Comparison of ENCODE assay signal across 10 mouse cellular contexts in genomic region chr1:182254618-182255017, GRCm38 (mm10). TPM values are rescaled to one million over a fixed set of nuclear protein-coding genes. Genes with fewer than 3 reads are reported as not detected.
A peak's percentile ranks its signal among the peaks of the same experiment; 100 is the strongest.
DNase-seq lines count a peak whose midpoint lies in the region; ATAC-seq lines count a peak whose summit lies in the region.
"Had no signal": no experiment of that assay in that cellular context is flagged by ENCODE, and none has a peak within 500 bp of the region (broad histone marks: within the 10 kb centered on the region; RNA-seq: fewer than 3 reads in every experiment).

No protein-coding gene starts in this region.

- H3K36me3 ChIP-seq in splenic B cell, adult 2 months (ENCODE audit: control insufficient read depth, insufficient read depth, low read length, poor library complexity, severe bottlenecking), result no peaks in the 10 kb centered on the region
- H3K36me3 ChIP-seq: midbrain, embryonic 13.5 days had no signal

- DNase-seq in CD4-positive helper T cell, adult 2 months (ENCODE audit: low read depth, low spot score), result peak; percentile 82
- DNase-seq in MEL-GATA-1-ER (ENCODE audit: extremely low read depth, low read depth), result peak; percentile 8
- DNase-seq in splenic B cell, adult 2 months (ENCODE audit: low read depth, low spot score), result peak; percentile 74
- no peak for DNase-seq in cerebellum, postnatal 4 days (ENCODE audit: low spot score in 2 of 2)
- no peak for DNase-seq in kidney, postnatal 4 days
- DNase-seq in layer of hippocampus, adult 9-11 months, result no peak
- no peak for DNase-seq in layer of hippocampus, postnatal 14 days (ENCODE audit: low spot score in 2 of 2)
- DNase-seq: cerebellum, postnatal 14 days had no signal

- no peaks in the 10 kb centered on the region for H3K27me3 ChIP-seq in splenic B cell, adult 2 months (ENCODE audit: control insufficient read depth, insufficient read depth, low read length, poor library complexity, severe bottlenecking)

- peak; percentile 85 for ATAC-seq in megakaryocyte, adult 5-6 weeks (ENCODE audit: poor library complexity, severe bottlenecking)
- ATAC-seq: midbrain, embryonic 13.5 days had no signal

RNA-seq across cellular contexts. Expression of gene Degs1, which starts 28.0 kb away (rescaled TPM):
- 417 and 430 TPM in 2 replicates for total RNA-seq in megakaryocyte, adult 5-6 weeks (2015)
- 194 and 208 TPM in 2 replicates for total RNA-seq in megakaryocyte, adult 5-6 weeks (2017)
- total RNA-seq in layer of hippocampus, postnatal 14 days (2021), result 10 to 100 TPM; 80.8 to 93.6 TPM

Comparison
In these comparisons a context has a peak if more than half of its experiments do, and no peak if none do; other contexts are left out.
1. DNase-seq: peak in CD4-positive helper T cell, adult 2 months (single experiment), MEL-GATA-1-ER (single experiment) and splenic B cell, adult 2 months (single experiment); none in cerebellum, postnatal 4 days (0 of 2), kidney, postnatal 4 days (0 of 2), layer of hippocampus, adult 9-11 months (single experiment) and layer of hippocampus, postnatal 14 days (0 of 2).